Mouse (Mus musculus): ENCODE results near the gene Arhgef10l.

Arhgef10l gene

DNA sequence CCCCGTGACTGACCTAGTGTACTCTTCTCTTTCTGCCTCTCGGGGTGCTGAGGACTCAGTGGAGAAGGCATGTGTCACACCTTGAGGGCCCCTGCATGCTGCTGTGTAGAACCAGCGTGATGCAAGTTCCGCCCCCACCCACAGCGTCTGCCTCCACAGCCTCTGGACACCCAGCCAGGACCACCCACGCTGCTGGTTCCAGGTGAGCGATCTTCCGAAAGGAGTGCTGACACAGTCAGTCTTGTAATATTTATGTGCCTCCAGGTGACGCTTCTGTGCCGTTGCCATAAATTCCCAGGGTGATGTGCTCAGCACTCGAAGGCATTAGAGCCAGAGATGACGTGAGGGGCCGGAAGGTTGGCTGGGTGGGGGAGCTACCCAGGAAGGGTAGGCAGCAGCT, 140.9 kb downstream of the Arhgef10l start:
- DNase-seq (ENCODE audit: low spot score in 2 of 2) = no peak

GRCm38 (mm10) chr4:140522873-140523272, 142.9 kb downstream of the Arhgef10l start:
- no peak for DNase-seq (ENCODE audit: low spot score in 2 of 2)

DNA sequence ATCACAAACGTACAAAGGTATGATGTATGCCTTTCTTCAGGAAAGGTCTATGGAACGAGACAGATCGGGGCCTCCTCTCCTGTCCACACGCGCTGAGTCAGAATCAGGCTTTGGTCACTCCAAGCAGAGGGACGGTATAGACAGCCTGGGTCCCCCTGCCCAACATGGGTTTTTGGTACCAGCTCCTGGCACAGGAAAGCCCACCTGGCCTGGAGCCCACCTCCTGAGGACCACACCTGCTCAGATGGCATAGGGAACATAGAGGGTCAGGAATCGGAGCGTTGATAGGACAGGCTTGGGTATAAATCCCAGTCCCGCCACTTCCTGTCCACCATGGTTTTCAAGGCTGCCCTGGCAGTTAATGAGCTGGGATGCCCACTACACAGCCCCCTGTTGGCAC, 145.1 kb downstream of the Arhgef10l start:
- no peak for DNase-seq (ENCODE audit: low spot score in 2 of 2)

- no peak for DNase-seq (ENCODE audit: low spot score in 2 of 2)
These were observed 152.0 kb downstream of the Arhgef10l start for GRCm38 (mm10) chr4:140513797-140514196.

DNA sequence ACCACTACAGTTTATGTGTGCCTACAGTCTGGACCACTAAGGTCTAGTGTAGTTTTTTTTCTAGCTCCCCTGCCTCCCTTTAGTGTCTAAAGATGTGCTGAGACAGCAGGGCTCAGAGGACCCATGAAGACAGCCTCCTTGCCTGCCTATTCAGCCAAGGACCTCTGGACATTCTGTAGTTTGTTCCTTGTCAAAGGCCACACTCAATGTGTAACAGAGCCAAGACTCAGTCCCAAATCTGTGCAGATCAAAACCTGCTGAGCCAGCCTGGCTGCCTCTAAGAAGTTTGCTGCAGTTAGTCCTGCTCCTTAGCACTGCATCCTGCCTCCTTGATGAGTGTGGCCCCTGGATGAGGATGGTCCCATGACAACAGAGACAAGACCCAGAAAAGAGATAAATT, 156.0 kb downstream of the Arhgef10l start:
- DNase-seq (ENCODE audit: low spot score in 2 of 2) = no peak

- DNase-seq (ENCODE audit: low spot score in 2 of 2) = no peak
These were observed 158.6 kb downstream of the Arhgef10l start for GRCm38 (mm10) chr4:140507172-140507714.

DNA sequence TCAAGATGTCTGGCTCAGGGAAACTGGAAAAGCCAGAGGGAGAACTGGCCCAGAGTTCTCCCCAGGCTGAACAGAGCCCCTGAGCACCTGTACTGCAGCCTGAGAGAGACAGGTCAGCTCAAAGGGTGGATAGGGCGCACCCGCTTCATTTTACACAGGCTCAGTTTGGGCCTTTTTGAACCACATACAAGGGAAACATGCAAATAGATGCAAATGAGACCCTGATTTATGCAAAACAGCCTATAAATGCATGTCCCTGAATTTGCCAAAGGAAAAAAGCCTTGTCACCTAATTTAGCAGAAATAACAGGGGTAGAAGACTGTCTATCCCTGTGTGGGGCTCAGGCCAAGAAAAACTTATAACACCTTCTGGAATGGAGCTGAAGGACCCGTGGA, 160.2 kb downstream of the Arhgef10l start:
- DNase-seq (ENCODE audit: low spot score in 2 of 2) = no peak

GRCm38 (mm10) chr4:140504921-140505607, 160.7 kb downstream of the Arhgef10l start:
- DNase-seq (ENCODE audit: low spot score in 2 of 2) = no peak

GRCm38 (mm10) chr4:140504067-140504913, 161.5 kb downstream of the Arhgef10l start:
- no peak for DNase-seq (ENCODE audit: low spot score in 2 of 2)

GRCm38 (mm10) chr4:140500766-140501165, 165.0 kb downstream of the Arhgef10l start:
- no peak for DNase-seq (ENCODE audit: low spot score in 2 of 2)

GRCm38 (mm10) chr4:140499571-140499970, 166.2 kb downstream of the Arhgef10l start:
- DNase-seq (ENCODE audit: low spot score in 2 of 2) = no peak

GRCm38 (mm10) chr4:140497169-140497568, 168.6 kb downstream of the Arhgef10l start:
- no peak for DNase-seq (ENCODE audit: low spot score in 2 of 2)

GRCm38 (mm10) chr4:140491555-140491954, 174.3 kb downstream of the Arhgef10l start:
- DNase-seq (ENCODE audit: low spot score in 2 of 2) = no peak

- DNase-seq (ENCODE audit: low spot score in 2 of 2) = no peak
These were observed 180.4 kb downstream of the Arhgef10l start for GRCm38 (mm10) chr4:140485442-140485841.

DNA sequence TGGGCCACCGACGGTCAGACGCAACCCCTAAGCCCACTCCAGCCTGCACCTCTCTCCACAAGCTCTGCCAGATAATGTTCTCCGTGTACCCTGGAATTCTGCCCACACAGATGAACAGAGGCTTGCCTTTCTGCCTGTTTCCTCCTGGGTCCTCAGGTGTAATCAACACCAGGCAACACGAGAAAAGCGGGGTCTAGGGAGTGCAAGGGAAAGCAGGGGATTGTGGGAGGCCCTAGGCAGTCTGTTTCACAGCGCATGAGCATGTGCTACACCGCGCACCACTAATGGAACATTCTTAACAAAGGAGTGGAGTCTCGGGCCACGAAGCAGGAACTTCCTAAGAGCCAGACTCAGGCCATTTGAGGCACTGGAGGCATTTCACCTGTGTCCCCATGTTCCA, 182.7 kb downstream of the Arhgef10l start:
- no peak for DNase-seq (ENCODE audit: low spot score in 2 of 2)

- DNase-seq (ENCODE audit: low spot score in 2 of 2) = no peak
These were observed 185.3 kb downstream of the Arhgef10l start for GRCm38 (mm10) chr4:140480369-140481067.

- DNase-seq (ENCODE audit: low spot score in 2 of 2) = no peak
These were observed 190.6 kb downstream of the Arhgef10l start for GRCm38 (mm10) chr4:140475194-140475593.

GRCm38 (mm10) chr4:140469760-140470452, 195.9 kb downstream of the Arhgef10l start:
- DNase-seq (ENCODE audit: low spot score in 2 of 2) = no peak

- DNase-seq (ENCODE audit: low spot score in 2 of 2) = no peak
These were observed 198.5 kb downstream of the Arhgef10l start for GRCm38 (mm10) chr4:140467254-140467791.
